Mouse (Mus musculus): ENCODE data around the gene Slc25a30.

- TF ChIP-seq POLR2A (IDR thresholded peaks at IDR 0.05; ENCODE audit: borderline replicate concordance, extremely low read depth, low read depth, low read length) (no peak), CTCF (IDR thresholded peaks at IDR 0.05; ENCODE audit: insufficient read depth, low read length) (no peak)
These were observed 31.7 kb upstream of the Slc25a30 start for GRCm38 (mm10) chr14:75818528-75818927.

All from lung, adult 2 months (tissue).